Mouse (Mus musculus) hindbrain, embryonic 15.5 days (tissue): ENCODE measurements around the gene Il2rb. TPM values are rescaled to one million over a fixed set of nuclear protein-coding genes. Genes with fewer than 3 reads are reported as not detected.

Experiments used
- ATAC-seq: fragments of 200-750 bp; cut with Nextera tagmentation; 2 replicates; pipeline ENCODE4 v1.8.0; 2017; ENCODE audit warnings: low read depth, moderate number of reproducible peaks, moderate TSS enrichment; ENCODE audit not compliant: low FRiP score
- H3K27ac ChIP-seq: fragments of 300-500 bp; sonication (generic); replicated peaks from 2 replicates; pipeline ENCODE4 v1.5.1; 2015; ENCODE audit warnings: mild to moderate bottlenecking, inconsistent platforms
- H3K27me3 ChIP-seq: fragments of 300-500 bp; sonication (generic); 2 replicates; pipeline ENCODE4 v1.6.1; 2015; ENCODE audit warnings: control low read depth, inconsistent platforms
- H3K36me3 ChIP-seq: fragments of 300-500 bp; sonication (generic); 2 replicates; pipeline ENCODE4 v1.6.1; 2015; ENCODE audit warnings: control low read depth, inconsistent platforms
- H3K4me1 ChIP-seq: fragments of 300-500 bp; sonication (generic); replicated peaks from 2 replicates; pipeline ENCODE4 v1.6.1; 2015; ENCODE audit warnings: control low read depth, inconsistent platforms
- H3K4me2 ChIP-seq: fragments of 300-500 bp; sonication (generic); 2 replicates; pipeline ENCODE4 v1.6.1; 2015; ENCODE audit warnings: moderate library complexity, mild to moderate bottlenecking, inconsistent platforms
- H3K4me3 ChIP-seq: fragments of 300-500 bp; sonication (generic); 2 replicates; pipeline ENCODE4 v1.5.1; 2015; ENCODE audit warnings: mild to moderate bottlenecking, inconsistent platforms
- H3K9ac ChIP-seq: fragments of 300-500 bp; sonication (generic); 2 replicates; pipeline ENCODE4 v1.6.1; 2015; ENCODE audit warnings: inconsistent platforms
- H3K9me3 ChIP-seq: fragments of 300-500 bp; sonication (generic); 2 replicates; pipeline ENCODE4 v1.6.1; 2016; ENCODE audit warnings: control low read depth, inconsistent platforms
- WGBS: fragments of 180-500 bp; shearing (Covaris S2); methylation state at CpG from one replicate; pipeline ENCODE4 v1.1.7; 2015; 5-methylcytosine and 5-hydroxymethylcytosine counted together
- polyA plus RNA-seq: library from polyadenylated mRNA; unstranded; fragments of >200 nt; fragmentation: Nextera tagmentation; extraction: Ambion mirVana; gene quantifications from 2 replicates; pipeline ENCODE4 v1.2.1, GENCODE M21; 2015

Gene Il2rb
- polyA plus RNA-seq, 1 experiment from 2014 or later: 0.26 TPM

GRCm38 (mm10) chr15:78531451-78531720 is 36.3 kb upstream of the Il2rb start:
- Histone ChIP-seq H3K9me3 (no peaks in the 10 kb centered on the region), H3K4me2 (peak overlapping the region; percentile 61), H3K9ac (peak overlapping the region; percentile 50), H3K4me3 (no peak overlapping the region), H3K27me3 (no peaks in the 10 kb centered on the region), H3K36me3 (no peaks in the 10 kb centered on the region), H3K4me1 (peaks cover 42% of the 10 kb centered on the region), H3K27ac (peak overlapping the region; percentile 87)
- 72% methylated on average over 4 of the region's 4 CpGs for WGBS
- 0 out of 2 replicates have a peak, but pooled peaks have one; percentile 0 for ATAC-seq

- Histone ChIP-seq H3K4me2 (peak within 1 kb of the TSS; percentile 61), H3K4me1 (peaks cover 39% of the 10 kb centered on the region), H3K4me3 (peak within 1 kb of the TSS; percentile 34), H3K9me3 (no peaks in the 10 kb centered on the region), H3K27me3 (no peaks in the 10 kb centered on the region), H3K36me3 (no peaks in the 10 kb centered on the region), H3K9ac (peak within 1 kb of the TSS; percentile 50), H3K27ac (peak within 1 kb of the TSS; percentile 87)
- WGBS: 67% methylated on average over 17 of the region's 17 CpGs
- ATAC-seq: no peak
Measured at GRCm38 (mm10) chr15:78530671-78531450, 35.8 kb upstream of the Il2rb start, which contains the start of gene C1qtnf6. Gene C1qtnf6 (minus strand): TSS chr15:78531416.

- no peaks in the 10 kb centered on the region for H3K36me3 ChIP-seq
- H3K27ac ChIP-seq: no peak overlapping the region
- no peak overlapping the region for H3K4me3 ChIP-seq
- 0 out of 2 replicates have a peak overlapping the region, but pooled peaks have one; percentile 12 for H3K9ac ChIP-seq
- no peaks in the 10 kb centered on the region for H3K27me3 ChIP-seq
- H3K4me2 ChIP-seq: peak overlapping the region; percentile 48
- no peak for ATAC-seq
- H3K9me3 ChIP-seq: no peaks in the 10 kb centered on the region
- WGBS: 77% methylated on average over 3 of the region's 3 CpGs
- H3K4me1 ChIP-seq: peaks cover 33% of the 10 kb centered on the region
Measured at GRCm38 (mm10) chr15:78530141-78530540, 35.1 kb upstream of the Il2rb start.

DNA sequence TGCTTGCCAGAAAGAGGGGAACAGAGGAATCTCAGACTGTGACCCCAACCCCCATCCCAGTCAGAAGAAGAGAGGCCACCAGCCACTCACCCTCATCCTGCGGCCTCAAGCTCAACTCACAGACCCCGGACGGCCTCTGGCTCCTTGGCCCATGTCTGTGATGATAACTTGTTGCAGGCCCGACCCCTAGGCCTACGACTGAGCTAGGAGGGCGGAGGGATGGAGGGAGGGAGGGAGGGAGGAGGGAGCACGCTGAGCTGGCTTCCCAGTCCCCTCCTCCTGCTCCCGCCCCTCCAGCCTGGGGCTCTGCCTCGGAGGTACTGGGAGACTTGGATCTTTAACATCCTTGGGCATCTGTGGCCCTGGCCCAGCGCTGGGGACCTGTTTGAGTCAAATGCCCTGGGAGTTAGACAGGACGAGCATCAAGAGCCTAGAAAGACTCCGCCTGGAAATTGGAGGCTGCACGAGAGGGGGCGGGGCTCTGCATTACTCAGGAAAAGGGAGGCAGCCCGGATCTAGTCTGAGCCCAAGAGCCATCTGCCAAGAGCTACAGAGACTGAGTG is 34.4 kb upstream of the Il2rb start:
- Histone ChIP-seq H3K27me3 (no peaks in the 10 kb centered on the region), H3K4me3 (peak overlapping the region; percentile 23), H3K9ac (peak overlapping the region; percentile 26; the same call in 1 of the 2 replicates), H3K9me3 (no peaks in the 10 kb centered on the region), H3K27ac (peak overlapping the region; percentile 57), H3K36me3 (no peaks in the 10 kb centered on the region), H3K4me1 (peaks cover 33% of the 10 kb centered on the region), H3K4me2 (peak overlapping the region; percentile 48)
- WGBS: 3% methylated on average over 15 of the region's 15 CpGs
- ATAC-seq: peak; percentile 25; the same call in 1 of the 2 replicates

GRCm38 (mm10) chr15:78528726-78529411 is 33.8 kb upstream of the Il2rb start:
- ATAC-seq: no peak
- Histone ChIP-seq H3K9ac (peak overlapping the region; percentile 26; the same call in 1 of the 2 replicates), H3K27ac (peak overlapping the region; percentile 57), H3K27me3 (no peaks in the 10 kb centered on the region), H3K4me2 (peak overlapping the region; percentile 48), H3K4me3 (peak overlapping the region; percentile 23), H3K36me3 (no peaks in the 10 kb centered on the region), H3K4me1 (peaks cover 33% of the 10 kb centered on the region), H3K9me3 (no peaks in the 10 kb centered on the region)
- 45% methylated on average over 11 of the region's 11 CpGs for WGBS

DNA sequence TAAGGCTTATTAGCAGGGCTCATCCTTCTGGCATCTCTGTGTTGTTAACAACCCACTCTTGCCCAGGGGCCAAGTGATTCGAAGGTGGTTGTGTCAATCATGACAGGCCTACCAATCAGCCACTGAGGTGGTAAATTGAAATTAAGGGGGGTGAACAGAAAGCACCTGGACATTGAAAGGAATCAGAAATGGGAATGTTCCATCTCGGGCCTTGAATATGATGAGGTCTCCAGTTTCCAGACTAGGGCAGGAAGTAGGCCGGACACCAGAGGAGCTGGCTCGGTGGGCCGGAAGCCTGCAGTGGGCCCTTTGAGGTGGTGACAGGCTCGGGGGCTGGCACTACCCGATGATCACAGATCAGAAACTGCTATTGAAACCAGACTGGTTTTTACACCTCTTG is 32.9 kb upstream of the Il2rb start:
- H3K9me3 ChIP-seq: no peaks in the 10 kb centered on the region
- H3K36me3 ChIP-seq: no peaks in the 10 kb centered on the region
- no peak overlapping the region for H3K4me3 ChIP-seq
- no peak overlapping the region for H3K4me2 ChIP-seq
- no peak for ATAC-seq
- no peak overlapping the region for H3K27ac ChIP-seq
- no peaks in the 10 kb centered on the region for H3K27me3 ChIP-seq
- 82% methylated on average over 7 of the region's 7 CpGs for WGBS
- no peak overlapping the region for H3K9ac ChIP-seq
- H3K4me1 ChIP-seq: peaks cover 33% of the 10 kb centered on the region

DNA sequence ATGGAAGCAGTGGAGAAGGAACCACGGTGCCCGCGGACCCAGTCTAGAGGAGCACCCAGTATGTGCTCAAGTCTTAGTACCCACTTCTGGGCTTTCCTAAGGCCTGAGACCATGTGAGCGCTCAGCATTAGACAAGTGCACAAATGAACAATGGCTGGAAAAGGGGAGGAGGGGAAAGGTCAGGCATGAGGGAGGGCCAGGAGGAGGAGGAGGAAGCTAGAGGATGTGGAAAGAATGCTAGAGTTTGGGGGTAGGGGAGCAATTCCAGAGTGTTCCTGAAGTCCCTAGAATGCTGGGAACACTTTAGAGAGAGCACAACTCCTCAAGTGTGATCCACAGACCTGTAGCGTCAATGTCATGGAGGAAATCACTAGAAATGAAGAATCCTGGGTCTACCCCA is 29.1 kb upstream of the Il2rb start:
- Histone ChIP-seq H3K4me1 (peaks cover 8% of the 10 kb centered on the region), H3K9me3 (no peaks in the 10 kb centered on the region), H3K36me3 (no peaks in the 10 kb centered on the region), H3K4me3 (no peak overlapping the region), H3K9ac (no peak overlapping the region), H3K27me3 (no peaks in the 10 kb centered on the region), H3K4me2 (no peak overlapping the region), H3K27ac (no peak overlapping the region)
- WGBS: 83% methylated on average over 5 of the region's 5 CpGs
- ATAC-seq: no peak

DNA sequence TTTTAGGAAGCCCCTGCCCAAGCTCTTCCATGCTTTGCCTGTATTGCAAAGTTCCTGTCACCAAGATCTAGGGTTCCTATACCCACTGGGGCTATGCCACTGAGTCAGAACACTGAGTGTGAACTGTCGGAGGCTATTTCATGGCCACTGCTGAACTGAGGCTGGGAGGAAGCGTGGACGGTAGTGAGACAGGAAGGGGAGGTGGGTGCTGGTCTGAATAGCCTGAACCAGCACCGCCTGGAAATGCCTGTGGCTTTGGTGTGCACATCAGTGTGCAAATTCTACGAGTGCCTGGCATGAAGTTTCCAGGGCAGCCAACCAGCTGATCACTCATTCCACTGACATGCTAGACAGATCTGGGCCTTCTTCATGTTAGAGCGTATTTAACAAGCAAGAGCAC is 26.8 kb upstream of the Il2rb start:
- H3K27ac ChIP-seq: no peak overlapping the region
- no peaks in the 10 kb centered on the region for H3K4me1 ChIP-seq
- 74% methylated on average over 6 of the region's 6 CpGs for WGBS
- H3K36me3 ChIP-seq: no peaks in the 10 kb centered on the region
- no peak overlapping the region for H3K4me3 ChIP-seq
- no peak for ATAC-seq
- H3K9ac ChIP-seq: no peak overlapping the region
- H3K4me2 ChIP-seq: no peak overlapping the region
- no peaks in the 10 kb centered on the region for H3K9me3 ChIP-seq
- no peaks in the 10 kb centered on the region for H3K27me3 ChIP-seq

- no peaks in the 10 kb centered on the region for H3K36me3 ChIP-seq
- no peak overlapping the region for H3K4me3 ChIP-seq
- no peaks in the 10 kb centered on the region for H3K4me1 ChIP-seq
- ATAC-seq: no peak
- no peak overlapping the region for H3K27ac ChIP-seq
- H3K9ac ChIP-seq: no peak overlapping the region
- no peaks in the 10 kb centered on the region for H3K9me3 ChIP-seq
- no peaks in the 10 kb centered on the region for H3K27me3 ChIP-seq
- WGBS: 77% methylated on average over 8 of the region's 8 CpGs
- H3K4me2 ChIP-seq: no peak overlapping the region
Measured at GRCm38 (mm10) chr15:78521331-78521730, 26.3 kb upstream of the Il2rb start.

DNA sequence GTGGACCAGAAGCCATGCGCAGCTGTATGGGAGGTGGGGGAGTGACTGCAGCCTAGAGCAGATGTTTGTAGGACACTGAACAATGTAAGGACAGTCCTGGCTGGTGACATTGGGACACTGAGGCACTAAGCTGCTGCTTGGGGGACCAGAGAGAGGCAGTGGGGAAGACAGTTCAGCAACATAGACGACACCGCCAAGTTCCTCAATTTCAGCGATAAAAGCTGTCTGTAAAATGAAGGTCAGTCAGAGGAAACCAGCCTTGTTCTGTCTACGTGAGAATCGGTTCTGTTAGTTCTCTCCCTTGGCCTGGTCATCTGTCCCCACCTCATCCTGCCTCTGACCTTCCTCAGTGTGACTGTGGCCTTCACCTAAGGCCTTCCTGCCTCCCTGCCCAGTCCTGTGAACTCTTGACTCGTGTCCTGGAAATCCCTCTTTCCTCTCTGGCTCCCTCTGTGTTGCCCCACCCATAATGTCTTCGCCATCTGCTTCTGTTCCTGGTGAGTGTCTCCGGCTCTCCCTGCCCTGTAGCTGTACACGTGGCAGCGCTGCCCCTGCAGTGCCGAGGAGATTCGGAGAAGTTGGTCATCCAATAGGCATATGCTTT is 25.1 kb upstream of the Il2rb start:
- H3K4me3 ChIP-seq: no peak overlapping the region
- no peak overlapping the region for H3K9ac ChIP-seq
- H3K27me3 ChIP-seq: no peaks in the 10 kb centered on the region
- WGBS: 70% methylated on average over 13 of the region's 13 CpGs
- no peaks in the 10 kb centered on the region for H3K9me3 ChIP-seq
- no peak overlapping the region for H3K27ac ChIP-seq
- no peak for ATAC-seq
- H3K36me3 ChIP-seq: no peaks in the 10 kb centered on the region
- H3K4me2 ChIP-seq: no peak overlapping the region
- 0 out of 2 replicates have a peak, but pooled peaks cover under 1% of the 10 kb centered on the region for H3K4me1 ChIP-seq

- Histone ChIP-seq H3K27me3 (no peaks in the 10 kb centered on the region), H3K4me1 (0 out of 2 replicates have a peak, but pooled peaks cover 6% of the 10 kb centered on the region), H3K4me3 (no peak overlapping the region), H3K9me3 (no peaks in the 10 kb centered on the region), H3K9ac (no peak overlapping the region), H3K4me2 (no peak overlapping the region), H3K36me3 (no peaks in the 10 kb centered on the region), H3K27ac (no peak overlapping the region)
- no peak for ATAC-seq
- WGBS: 73% methylated on average over 7 of the region's 7 CpGs
Measured at GRCm38 (mm10) chr15:78518221-78518620, 23.1 kb upstream of the Il2rb start.

GRCm38 (mm10) chr15:78515759-78516158 is 20.7 kb upstream of the Il2rb start:
- Histone ChIP-seq H3K4me2 (no peak overlapping the region), H3K4me1 (0 out of 2 replicates have a peak, but pooled peaks cover 6% of the 10 kb centered on the region), H3K27ac (no peak overlapping the region), H3K9ac (no peak overlapping the region), H3K27me3 (no peaks in the 10 kb centered on the region), H3K4me3 (no peak overlapping the region), H3K9me3 (no peaks in the 10 kb centered on the region), H3K36me3 (no peaks in the 10 kb centered on the region)
- ATAC-seq: no peak
- 91% methylated on average over 4 of the region's 6 CpGs for WGBS
